Mouse (Mus musculus) heart, adult 2 months (tissue): ENCODE measurements at regions not wholly inside any gene's neighbourhood (a gene's known extent, or its start where the extent isn't known, plus 50 kb on each side); places are given as distances from the start of the nearest gene placed in this dataset.

Source experiments
- DNase-seq, 2 experiments: peaks; one replicate each; pipeline ENCODE4 v3.0.0; 2021
- H3K27ac ChIP-seq: fragments of 200-600 bp; 2 replicates; pipeline ENCODE4 v1.8.1; 2022
- H3K27me3 ChIP-seq: fragments of 200-500 bp; 2 replicates; pipeline ENCODE4 v1.6.1; 2012; ENCODE audit warnings: mild to moderate bottlenecking, low read length, inconsistent platforms, mixed read lengths; ENCODE audit not compliant: control insufficient read depth, insufficient read depth
- H3K36me3 ChIP-seq: fragments of 200-500 bp; 2 replicates; pipeline ENCODE4 v1.6.1; 2012; ENCODE audit warnings: low read length, inconsistent platforms; ENCODE audit not compliant: control insufficient read depth, insufficient read depth
- H3K4me1 ChIP-seq: fragments of 200-500 bp; 2 replicates; pipeline ENCODE4 v1.6.1; 2011; ENCODE audit warnings: low read length; ENCODE audit not compliant: control insufficient read depth, insufficient read depth
- H3K4me3 ChIP-seq: fragments of 200-600 bp; 2 replicates; pipeline ENCODE4 v1.8.1; 2022
- H3K79me2 ChIP-seq: fragments of 200-500 bp; replicated peaks from 2 replicates; pipeline ENCODE4 v1.6.1; 2012; ENCODE audit warnings: mild to moderate bottlenecking, inconsistent platforms, low read length, moderate library complexity, mixed read lengths; ENCODE audit not compliant: control insufficient read depth, insufficient read depth
- H3K9ac ChIP-seq: fragments of 200-500 bp; 2 replicates; pipeline ENCODE4 v1.6.1; 2012; ENCODE audit warnings: low read depth, mild to moderate bottlenecking, control low read depth, inconsistent platforms, low read length, mixed read lengths
- CTCF ChIP-seq: fragments of 200-600 bp; IDR thresholded peaks from 2 replicates; pipeline ENCODE4 v1.8.1; 2022; ENCODE audit warnings: antibody characterized with exemption, mild to moderate bottlenecking, moderate library complexity
- EP300 ChIP-seq: fragments of 200-500 bp; IDR thresholded peaks from 2 replicates; pipeline ENCODE4 v1.6.1; 2011; ENCODE audit warnings: low read depth, low read length, control low read depth; ENCODE audit not compliant: insufficient read depth
- POLR2A ChIP-seq: fragments of 200-500 bp; IDR thresholded peaks from 2 replicates; pipeline ENCODE4 v1.6.1; 2011; ENCODE audit warnings: mild to moderate bottlenecking, low read depth, low read length, control low read depth; ENCODE audit not compliant: insufficient read depth
- WGBS: fragments of 180-500 bp; shearing (Covaris S2); methylation state at CpG from one replicate; pipeline ENCODE4 v1.1.7; 2018; 5-methylcytosine and 5-hydroxymethylcytosine counted together
- intact Hi-C: fragments of 180-260 bp; cut with DNase I; formaldehyde crosslinking; loops from one replicate; pipeline ENCODE4 v1.15.1; 2025

DNA sequence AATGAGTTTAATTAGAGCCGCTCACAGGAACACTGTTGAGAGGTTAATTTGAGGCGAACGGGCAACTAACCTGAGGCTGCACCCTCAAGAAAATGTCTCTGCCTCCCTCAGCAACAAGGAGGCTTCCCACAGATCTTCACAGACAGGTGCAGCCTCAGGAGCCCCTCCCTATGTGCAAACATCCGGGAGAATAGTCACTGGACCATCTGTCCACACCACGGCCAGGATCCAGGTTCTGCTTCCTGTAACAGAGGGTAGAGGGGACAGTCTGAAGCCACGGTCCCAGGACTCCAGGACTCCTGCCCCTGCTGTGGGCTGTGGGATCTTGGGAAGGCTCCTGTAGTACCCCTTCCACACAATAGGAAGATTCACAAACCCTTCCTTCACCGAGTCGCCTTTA is 134.1 kb upstream of the Gadl1 start:
- H3K27me3 ChIP-seq: no peaks in the 10 kb centered on the region
- no peak overlapping the region for H3K27ac ChIP-seq
- DNase-seq: no peak
- intact Hi-C loops: no loop called here
- H3K79me2 ChIP-seq: no peaks in the 10 kb centered on the region
- no peaks in the 10 kb centered on the region for H3K36me3 ChIP-seq
- 75% methylated on average over 8 of the region's 8 CpGs for WGBS
- no peaks in the 10 kb centered on the region for H3K4me1 ChIP-seq
- H3K4me3 ChIP-seq: no peak overlapping the region
- TF ChIP-seq CTCF: no peak
- TF ChIP-seq EP300: no peak
- no peak for TF ChIP-seq POLR2A
- H3K9ac ChIP-seq: no peak overlapping the region

DNA sequence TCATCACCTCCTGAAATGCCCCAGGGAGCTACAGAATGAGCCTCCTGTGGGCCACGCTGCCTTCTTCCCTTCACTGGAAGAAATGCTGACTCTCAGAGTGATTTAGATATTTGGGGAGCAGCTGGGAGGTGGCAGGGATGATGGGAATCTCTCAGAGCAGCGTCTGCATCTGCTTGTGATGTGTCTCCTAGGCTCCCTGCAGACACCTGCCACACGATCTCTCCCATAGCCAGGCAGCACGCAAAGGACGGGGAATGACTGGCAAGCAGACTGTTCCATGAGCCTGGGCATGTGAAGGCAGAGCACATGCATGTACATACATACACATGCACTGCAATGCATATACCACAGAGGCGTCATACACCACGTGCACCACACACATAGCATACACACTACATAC is 133.4 kb upstream of the Gadl1 start:
- WGBS: 86% methylated on average over 7 of the region's 7 CpGs
- H3K27me3 ChIP-seq: no peaks in the 10 kb centered on the region
- H3K27ac ChIP-seq: no peak overlapping the region
- H3K79me2 ChIP-seq: no peaks in the 10 kb centered on the region
- H3K4me3 ChIP-seq: no peak overlapping the region
- H3K9ac ChIP-seq: no peak overlapping the region
- no peaks in the 10 kb centered on the region for H3K36me3 ChIP-seq
- TF ChIP-seq CTCF (no peak), EP300 (no peak), POLR2A (no peak)
- intact Hi-C loops: no loop called here
- DNase-seq: no peak
- H3K4me1 ChIP-seq: no peaks in the 10 kb centered on the region

DNA sequence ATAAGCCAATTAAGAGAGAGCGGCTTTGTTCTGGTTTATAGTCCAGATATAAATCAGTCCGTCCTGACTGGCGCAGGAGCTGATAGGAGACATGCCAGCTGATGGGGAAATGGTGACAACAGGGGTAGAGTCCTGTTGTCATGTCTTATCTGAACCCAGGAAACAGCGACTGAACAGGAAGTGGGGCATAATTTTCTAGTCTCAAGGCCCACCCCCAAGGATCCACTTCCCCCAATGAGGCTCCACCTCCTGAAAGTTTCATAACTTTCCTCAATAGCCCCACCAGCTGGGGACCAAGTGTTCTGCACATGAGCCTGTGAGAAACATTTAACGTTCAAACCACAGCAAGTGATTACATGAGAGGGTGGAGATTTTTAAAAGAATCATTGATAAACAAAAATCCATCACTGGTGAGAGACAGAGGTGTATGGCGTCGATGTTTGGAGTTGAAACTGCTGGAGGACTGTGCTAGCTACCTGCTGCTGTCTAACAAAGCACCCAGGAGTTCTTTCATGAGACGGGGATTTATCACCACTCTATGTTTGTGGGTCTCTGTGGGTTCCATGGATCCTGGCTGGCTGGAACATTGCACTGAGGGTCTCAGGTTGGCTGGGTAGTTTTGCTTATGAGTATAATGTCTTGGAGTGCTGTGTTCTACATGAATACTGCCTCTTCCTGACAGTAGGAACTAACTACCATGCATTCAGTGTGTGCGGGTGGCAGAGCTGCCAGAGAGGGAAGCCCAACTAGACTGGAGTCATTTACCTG is 132.0 kb upstream of the Gadl1 start:
- H3K4me3 ChIP-seq: no peak overlapping the region
- H3K36me3 ChIP-seq: no peaks in the 10 kb centered on the region
- H3K4me1 ChIP-seq: no peaks in the 10 kb centered on the region
- no peak overlapping the region for H3K9ac ChIP-seq
- no peak overlapping the region for H3K27ac ChIP-seq
- WGBS: 72% methylated on average over 9 of the region's 9 CpGs
- no peaks in the 10 kb centered on the region for H3K79me2 ChIP-seq
- intact Hi-C loops: no loop called here
- no peak for DNase-seq
- no peaks in the 10 kb centered on the region for H3K27me3 ChIP-seq
- TF ChIP-seq EP300: no peak
- no peak for TF ChIP-seq POLR2A
- TF ChIP-seq CTCF: no peak

DNA sequence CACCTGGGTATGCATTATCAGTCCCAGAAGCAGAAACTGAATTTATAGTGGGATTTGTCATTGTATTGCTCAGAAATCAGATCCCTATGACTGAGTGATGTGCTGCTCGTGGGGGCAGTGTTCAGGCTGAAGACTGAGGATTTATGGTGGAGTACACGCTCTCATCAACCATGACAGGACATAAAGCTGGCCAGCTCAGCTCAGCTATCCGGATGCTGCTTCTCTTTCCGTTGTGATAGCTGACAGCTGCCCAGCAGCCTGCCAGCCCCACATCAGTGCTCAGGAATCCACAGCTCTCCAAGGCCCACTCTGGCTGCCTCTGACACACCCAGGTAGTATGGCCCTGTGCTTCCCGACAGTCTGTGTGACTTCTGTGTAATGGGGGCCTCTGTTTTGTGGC is 130.4 kb upstream of the Gadl1 start:
- no peaks in the 10 kb centered on the region for H3K4me1 ChIP-seq
- WGBS: 34% methylated on average over 5 of the region's 5 CpGs
- no peak for DNase-seq
- H3K27me3 ChIP-seq: no peaks in the 10 kb centered on the region
- no peak overlapping the region for H3K27ac ChIP-seq
- intact Hi-C loops: no loop called here
- TF ChIP-seq CTCF (no peak), POLR2A (no peak), EP300 (no peak)
- H3K36me3 ChIP-seq: no peaks in the 10 kb centered on the region
- no peak overlapping the region for H3K4me3 ChIP-seq
- H3K9ac ChIP-seq: no peak overlapping the region
- H3K79me2 ChIP-seq: no peaks in the 10 kb centered on the region

DNA sequence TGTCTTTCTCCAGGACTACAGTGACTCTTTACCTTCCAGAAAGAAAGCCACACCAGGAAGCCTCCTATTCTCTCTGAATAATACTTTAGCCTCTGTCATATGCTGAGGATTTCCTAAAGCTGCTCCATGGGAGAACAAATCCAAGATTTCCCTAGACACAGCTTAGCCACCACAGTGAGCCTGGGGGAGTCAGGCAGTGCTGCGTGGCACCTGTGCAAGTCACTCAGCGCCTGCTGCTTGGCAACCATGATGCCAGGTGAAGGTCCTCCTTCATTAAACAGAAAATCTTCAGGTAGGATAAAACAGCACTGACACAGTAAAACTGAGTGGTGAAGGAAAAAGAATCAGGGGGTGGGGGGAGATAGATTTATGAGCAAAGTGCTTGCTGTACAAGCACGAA is 109.9 kb upstream of the Gadl1 start:
- no peak for DNase-seq

DNA sequence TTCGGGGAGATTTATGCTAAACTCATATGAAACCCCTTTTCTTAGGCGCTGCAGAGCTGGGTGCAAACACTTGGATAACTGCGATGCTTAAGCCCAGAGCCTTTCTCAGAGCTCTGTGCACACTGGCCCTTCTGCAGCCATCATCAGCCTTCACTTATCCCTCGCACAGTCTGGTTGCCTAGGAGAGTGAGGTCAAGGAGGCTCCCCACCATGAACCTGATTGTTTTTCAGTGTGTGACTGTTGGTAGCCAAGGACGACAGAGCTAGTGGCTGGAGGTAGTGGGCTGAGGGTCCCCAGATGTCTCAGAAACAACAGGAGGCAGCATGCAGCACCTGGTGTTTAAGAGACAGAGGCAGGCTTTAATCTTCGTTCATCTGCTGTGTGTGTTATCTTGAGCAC is 108.6 kb upstream of the Gadl1 start:
- no peaks in the 10 kb centered on the region for H3K79me2 ChIP-seq
- H3K4me1 ChIP-seq: no peaks in the 10 kb centered on the region
- intact Hi-C loops: no loop called here
- no peak overlapping the region for H3K4me3 ChIP-seq
- no peaks in the 10 kb centered on the region for H3K36me3 ChIP-seq
- H3K9ac ChIP-seq: no peak overlapping the region
- WGBS: 54% methylated on average over 6 of the region's 6 CpGs
- DNase-seq: no peak
- H3K27ac ChIP-seq: no peak overlapping the region
- TF ChIP-seq EP300 (no peak), POLR2A (no peak), CTCF (no peak)
- no peaks in the 10 kb centered on the region for H3K27me3 ChIP-seq

More for the DNA sequence above, 109.9 kb upstream of the Gadl1 start:
- WGBS: 91% methylated on average over 3 of the region's 3 CpGs
- intact Hi-C loops: no loop called here
- Histone ChIP-seq H3K27me3 (no peaks in the 10 kb centered on the region), H3K4me3 (no peak overlapping the region), H3K36me3 (no peaks in the 10 kb centered on the region), H3K27ac (no peak overlapping the region), H3K79me2 (no peaks in the 10 kb centered on the region), H3K9ac (no peak overlapping the region), H3K4me1 (no peaks in the 10 kb centered on the region)
- TF ChIP-seq CTCF (no peak), POLR2A (no peak), EP300 (no peak)
